Mouse (Mus musculus) monocyte, adult 5-6 weeks (primary cell): ENCODE measurements around the gene Duox1. TPM values are rescaled to one million over a fixed set of nuclear protein-coding genes. Genes with fewer than 3 reads are reported as not detected.

Source experiments
- ATAC-seq: fragments of 153-309, 156-312 bp; replicated peaks from 2 replicates; pipeline ENCODE4 v1.8.0; 2017; ENCODE audit warnings: mild to moderate bottlenecking; ENCODE audit not compliant: low TSS enrichment, insufficient number of reproducible peaks, severe bottlenecking, poor library complexity, low FRiP score
- total RNA-seq: library from RNA; stranded (forward); fragments of 200-1000, 200-491, 200-594 nt; gene quantifications from 3 replicates; pipeline ENCODE4 v1.2.3, GENCODE M21; 2017

Gene Duox1
- total RNA-seq: not detected in 3 replicates

DNA sequence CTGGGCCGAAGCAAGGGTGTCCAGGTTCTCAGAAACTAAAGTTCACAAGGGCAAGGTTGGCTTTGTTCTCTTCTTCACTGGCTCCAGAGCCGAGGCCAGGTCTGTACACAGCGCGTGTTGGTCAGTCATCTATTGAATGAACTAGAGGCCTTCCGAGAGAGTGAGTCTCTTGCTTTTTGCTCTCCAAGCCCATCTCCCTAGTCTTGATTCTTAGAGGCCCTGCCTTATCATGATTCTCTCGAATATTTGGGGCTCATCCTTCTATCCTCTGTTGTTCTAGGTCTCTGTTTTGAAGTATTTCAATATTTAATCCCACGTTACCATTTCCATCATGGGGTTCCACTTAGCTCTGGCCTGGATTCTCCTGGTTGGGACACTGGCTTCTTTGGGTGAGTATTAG lies at the start of gene Duox1:
Duox1 (plus strand) TSS at position 301 of the 400 bp plus-strand sequence.
- no peak for ATAC-seq

- ATAC-seq: no peak
These were observed 48.9 kb upstream of the Duox1 start for GRCm38 (mm10) chr2:122266407-122267193.

DNA sequence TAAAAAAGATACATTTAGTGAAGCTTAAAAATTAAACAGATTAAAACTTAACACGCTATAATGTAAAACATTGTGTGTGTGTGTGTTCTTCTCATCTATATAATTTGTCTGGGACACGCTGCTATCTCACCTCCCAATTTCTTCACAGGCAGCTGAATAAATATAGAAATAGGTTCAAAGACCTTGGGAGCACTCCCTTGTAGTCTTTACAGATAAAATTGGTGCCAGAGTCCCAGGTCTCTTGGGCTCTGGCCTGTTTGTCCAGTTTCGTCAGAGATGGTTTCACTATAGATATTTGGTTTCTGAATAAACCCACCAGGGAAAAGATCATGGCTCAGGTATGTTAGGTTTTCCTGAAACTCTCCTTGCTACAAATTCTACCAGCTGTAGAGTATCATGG lies 36.7 kb upstream of the Duox1 start:
- no peak for ATAC-seq

GRCm38 (mm10) chr2:122284091-122284490 lies 31.4 kb upstream of the Duox1 start:
- ATAC-seq: no peak

DNA sequence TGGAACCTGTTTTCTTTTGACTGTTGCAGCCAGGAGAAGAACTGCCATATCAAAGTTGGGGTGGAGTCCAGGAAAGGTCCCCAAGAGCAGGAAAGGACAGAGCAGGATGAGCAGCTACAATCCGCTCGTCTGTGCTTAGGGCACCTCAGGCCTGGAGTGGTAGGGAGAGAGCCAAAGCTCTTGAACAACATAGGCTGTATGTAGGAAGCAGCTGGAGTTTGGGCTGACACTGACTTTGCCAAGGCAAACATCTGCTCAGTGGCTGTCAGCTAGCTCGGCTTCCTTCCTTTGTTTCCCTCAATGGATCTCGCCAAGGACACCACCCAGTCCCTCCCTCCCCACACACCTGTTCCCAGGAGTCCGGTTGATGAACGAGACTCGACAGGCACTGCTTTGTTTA lies 29.3 kb upstream of the Duox1 start:
- ATAC-seq: no peak

DNA sequence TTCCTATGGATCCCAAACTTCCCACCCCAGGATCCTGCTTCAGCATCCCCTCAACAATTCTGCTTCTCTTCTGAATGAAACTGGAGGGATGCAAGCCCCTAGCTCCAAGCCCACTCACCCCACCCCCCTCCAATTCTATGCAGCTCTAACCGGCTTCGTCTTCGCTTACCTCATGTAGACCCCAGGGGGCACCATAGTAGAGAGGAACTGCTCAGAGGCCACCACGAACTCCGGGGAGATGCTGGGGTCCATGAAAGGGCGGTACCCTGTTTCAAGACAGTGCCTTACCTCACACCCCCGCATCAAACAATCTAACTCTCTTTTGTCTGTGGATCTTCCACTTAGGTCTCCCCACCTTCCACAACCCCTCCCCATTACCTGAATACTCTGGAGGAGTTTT lies 20.6 kb upstream of the Duox1 start:
- no peak for ATAC-seq

GRCm38 (mm10) chr2:122297271-122298095 lies 18.0 kb upstream of the Duox1 start:
- ATAC-seq: no peak

DNA sequence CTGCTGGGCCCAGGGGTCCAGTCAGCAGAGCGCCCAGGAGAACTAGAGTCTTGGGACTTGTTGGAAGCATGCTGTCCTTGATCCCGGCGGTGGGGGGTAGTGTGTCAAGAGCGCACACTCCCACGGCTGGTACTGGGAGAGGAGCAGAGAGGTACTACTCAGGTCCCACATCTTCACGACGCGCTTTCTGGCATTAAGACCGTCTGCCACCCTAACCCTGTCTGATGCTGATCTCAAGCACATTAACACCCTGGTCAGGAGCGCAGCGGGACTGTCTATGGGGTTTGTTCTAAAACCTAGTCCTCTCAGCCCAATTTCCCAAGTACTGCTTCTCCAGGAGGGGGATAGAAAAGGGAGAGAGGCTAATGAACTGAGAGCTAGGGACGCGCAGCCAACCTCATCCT lies 17.4 kb upstream of the Duox1 start, which contains the start of gene Duox2:
Duox2 (minus strand) TSS at position 354 of the 404 bp plus-strand sequence.
- ATAC-seq: no peak

- ATAC-seq: 0 out of 2 replicates have a peak, but pooled peaks have one; percentile 4
These were observed 16.6 kb upstream of the Duox1 start, which contains the start of gene Duoxa2 for GRCm38 (mm10) chr2:122298596-122299490. Gene Duoxa2 (plus strand): TSS chr2:122298900.

GRCm38 (mm10) chr2:122299911-122300655 lies 15.4 kb upstream of the Duox1 start:
- no peak for ATAC-seq

- no peak for ATAC-seq
These were observed 14.8 kb upstream of the Duox1 start for GRCm38 (mm10) chr2:122300656-122301020.

DNA sequence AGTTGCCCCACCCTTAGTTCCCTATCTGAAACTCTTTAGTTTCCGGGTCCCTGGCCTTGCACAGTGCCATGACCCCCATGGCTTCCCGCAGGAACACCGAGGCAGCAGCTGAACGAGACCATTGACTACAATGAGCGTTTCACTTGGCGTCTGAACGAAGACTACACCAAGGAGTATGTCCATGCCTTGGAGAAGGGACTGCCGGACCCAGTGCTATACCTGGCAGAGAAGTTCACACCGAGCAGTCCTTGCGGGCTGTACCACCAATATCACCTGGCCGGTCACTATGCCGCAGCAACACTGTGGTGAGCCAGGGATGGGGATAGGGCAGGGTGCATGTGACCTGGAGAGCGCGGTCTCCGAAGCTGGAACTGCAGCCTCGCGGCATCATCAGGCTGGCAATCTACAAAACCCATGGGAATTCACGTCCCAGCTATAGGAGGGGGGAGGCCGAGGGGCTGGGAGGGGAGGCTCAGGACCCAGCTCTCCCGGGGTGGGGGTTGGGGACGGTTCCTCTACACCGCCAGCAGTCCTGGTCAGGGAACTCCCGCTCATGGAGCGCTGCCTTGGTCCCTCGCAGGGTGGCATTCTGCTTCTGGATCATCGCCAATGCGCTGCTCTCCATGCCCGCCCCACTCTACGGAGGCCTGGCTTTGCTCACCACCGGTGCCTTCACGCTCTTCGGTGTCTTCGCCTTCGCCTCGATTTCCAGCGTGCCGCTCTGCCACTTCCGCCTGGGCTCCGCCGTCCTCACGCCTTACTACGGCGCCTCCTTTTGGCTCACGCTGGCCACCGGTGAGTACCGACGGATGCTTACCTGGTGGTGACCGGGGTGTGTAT lies 14.2 kb upstream of the Duox1 start:
- no peak for ATAC-seq

DNA sequence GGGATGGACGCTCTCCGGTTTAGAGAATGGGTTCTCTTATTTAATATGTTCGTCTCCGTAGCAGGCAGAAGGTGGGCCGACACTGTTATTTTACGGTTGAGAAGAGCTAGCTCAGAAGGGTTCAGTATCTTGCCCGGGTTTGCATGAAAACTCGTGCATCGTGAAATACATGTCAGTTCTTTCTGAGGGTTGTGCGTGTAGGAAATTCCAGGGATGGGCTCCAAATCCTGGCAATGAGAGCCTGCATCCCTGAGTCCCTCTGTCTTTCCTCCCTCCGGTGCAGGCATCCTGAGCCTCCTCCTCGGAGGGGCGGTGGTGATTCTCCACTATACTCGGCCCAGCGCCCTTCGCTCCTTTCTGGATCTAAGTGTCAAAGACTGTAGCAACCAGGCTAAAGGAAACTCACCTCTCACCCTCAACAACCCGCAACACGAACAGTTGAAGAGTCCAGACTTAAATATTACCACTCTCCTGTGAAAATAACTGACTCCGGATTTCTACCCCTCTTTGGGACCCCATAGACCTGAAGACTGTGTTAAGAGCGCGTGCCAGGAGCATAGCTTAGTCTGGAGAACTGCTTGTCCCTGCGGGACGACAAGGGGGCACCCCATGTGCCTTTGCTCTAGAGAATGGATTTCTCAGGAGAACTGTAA lies 13.4 kb upstream of the Duox1 start:
- no peak for ATAC-seq

- ATAC-seq: 0 out of 2 replicates have a peak, but pooled peaks have one; percentile 33
These were observed 12.8 kb upstream of the Duox1 start for GRCm38 (mm10) chr2:122302574-122303241.

GRCm38 (mm10) chr2:122304544-122304943 lies 10.9 kb upstream of the Duox1 start:
- no peak for ATAC-seq

DNA sequence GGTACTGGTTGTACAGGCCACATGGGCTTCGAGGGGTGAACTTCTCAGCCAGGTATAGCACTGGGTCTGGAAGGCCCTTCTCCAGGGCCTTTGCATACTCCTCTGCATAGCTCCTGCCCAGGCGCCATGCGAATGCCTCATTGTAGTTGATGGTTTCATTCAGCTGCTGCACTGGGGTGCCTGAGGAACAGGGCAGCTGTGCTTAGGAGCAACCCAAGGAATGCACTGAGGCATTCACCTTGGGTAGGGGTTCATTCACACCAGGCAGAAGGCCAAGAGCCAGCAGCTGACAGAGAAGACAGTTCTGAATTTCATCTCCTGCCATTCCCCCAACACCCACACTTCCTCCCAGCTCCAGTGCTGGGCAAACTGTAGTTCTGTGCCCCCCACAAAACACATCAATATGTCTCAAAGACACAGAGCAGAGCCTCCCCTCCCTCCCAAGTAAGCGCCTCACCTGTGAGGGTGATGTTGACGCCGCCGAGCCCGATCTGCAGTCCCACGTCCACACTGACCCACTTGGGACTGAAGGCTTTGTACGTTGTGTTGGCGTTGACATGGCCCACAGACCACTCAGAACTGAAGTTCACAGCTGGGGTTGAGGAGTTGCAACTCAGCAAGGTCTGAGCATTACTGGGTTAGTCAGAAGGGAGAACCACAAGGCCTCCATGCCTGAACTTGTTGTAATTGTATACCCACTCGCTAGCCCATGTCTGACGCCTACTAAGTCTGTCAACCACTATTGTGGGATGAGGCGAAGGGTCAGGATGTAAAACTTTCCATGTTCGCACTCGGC lies 10.2 kb upstream of the Duox1 start:
- ATAC-seq: no peak
